Mouse (Mus musculus) embryo, embryonic 11.5 days (tissue): ENCODE data around the gene Stra6l.

Source experiments
- DNase-seq: peaks from one replicate; pipeline ENCODE4 v3.0.0-alpha.2; 2012; ENCODE audit warnings: low read depth, low spot score

Gene Stra6l

DNA sequence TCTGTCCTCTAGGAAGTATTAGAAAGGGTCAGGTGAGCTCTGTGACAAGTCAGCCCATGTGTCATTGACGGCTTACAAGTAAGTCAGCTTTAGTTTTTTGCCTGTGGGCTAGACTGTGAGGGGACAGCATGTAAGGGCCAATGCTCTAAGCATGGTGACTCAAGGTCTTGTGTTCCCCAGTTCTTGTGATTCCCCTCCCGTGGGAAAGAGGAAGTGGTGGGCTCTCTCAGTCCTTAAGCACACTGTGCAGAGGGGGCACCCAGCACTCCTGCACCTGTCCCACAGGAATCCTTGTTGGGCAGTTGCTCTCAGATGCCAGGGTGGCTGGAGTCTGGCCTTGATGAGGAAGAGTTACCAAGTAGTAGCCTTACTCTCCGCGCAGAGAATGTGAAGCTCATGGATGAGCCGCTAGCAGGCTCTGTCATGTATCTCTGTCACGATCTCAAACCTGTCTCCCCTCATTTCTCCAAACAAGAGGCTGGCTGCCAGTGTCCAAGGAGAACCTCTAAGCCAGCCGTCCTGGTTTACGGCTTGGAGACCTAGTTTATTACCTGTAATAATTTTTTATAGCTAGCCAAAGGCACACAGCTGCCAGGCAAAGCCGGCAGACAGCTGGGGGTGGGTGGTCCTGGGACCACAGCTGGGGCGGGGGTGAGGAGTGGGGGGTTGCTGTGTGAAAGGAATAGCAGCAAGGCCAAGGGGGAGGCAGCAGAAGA lies at the start of gene Stra6l:
Gene Stra6l, plus strand, starts transcription at position 556 of the 716 bp plus-strand sequence.
- DNase-seq, result no peak

DNA sequence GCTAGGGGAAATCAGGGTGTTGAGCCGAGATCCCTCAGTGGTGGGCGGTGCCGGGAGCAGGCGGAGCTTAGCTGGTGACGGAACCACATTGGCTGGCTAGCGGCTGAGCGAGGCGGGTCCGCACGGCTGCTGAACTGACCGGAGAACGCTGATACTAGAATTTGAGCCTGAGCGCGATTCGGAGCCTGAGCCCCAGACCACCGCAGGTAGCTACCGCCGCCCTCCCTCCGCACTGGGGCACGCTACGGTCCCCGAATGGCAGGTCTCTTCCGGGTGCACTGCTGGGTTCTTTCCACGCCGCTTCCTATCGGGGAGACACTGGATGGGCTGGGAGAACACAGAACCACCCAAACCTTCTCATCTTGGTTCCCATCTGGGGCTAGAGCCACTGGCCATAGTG lies 49.5 kb upstream of the Stra6l start, which contains the start of gene Aldh1b1:
Gene Aldh1b1, plus strand, starts transcription at position 59 of the 400 bp plus-strand sequence.
- DNase-seq, result no peak

- DNase-seq, result no peak
These were observed 48.4 kb upstream of the Stra6l start for GRCm38 (mm10) chr4:45799956-45800537.

DNA sequence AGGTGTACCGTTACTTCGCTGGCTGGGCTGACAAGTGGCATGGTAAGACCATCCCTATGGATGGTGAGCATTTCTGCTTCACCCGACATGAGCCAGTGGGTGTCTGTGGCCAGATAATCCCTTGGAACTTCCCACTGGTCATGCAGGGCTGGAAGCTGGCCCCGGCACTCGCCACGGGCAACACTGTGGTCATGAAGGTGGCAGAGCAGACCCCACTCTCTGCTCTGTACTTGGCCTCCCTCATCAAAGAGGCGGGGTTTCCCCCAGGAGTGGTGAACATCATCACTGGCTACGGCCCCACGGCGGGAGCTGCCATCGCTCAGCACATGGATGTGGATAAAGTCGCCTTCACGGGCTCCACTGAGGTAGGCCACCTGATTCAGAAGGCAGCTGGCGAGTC lies 45.6 kb upstream of the Stra6l start:
- DNase-seq, result no peak

GRCm38 (mm10) chr4:45808034-45808433 lies 40.4 kb upstream of the Stra6l start:
- DNase-seq, result no peak

GRCm38 (mm10) chr4:45811250-45811649 lies 37.2 kb upstream of the Stra6l start:
- DNase-seq, result no peak

- no peak for DNase-seq
These were observed 32.9 kb upstream of the Stra6l start for GRCm38 (mm10) chr4:45815542-45815941.

- no peak for DNase-seq
These were observed 29.7 kb upstream of the Stra6l start for GRCm38 (mm10) chr4:45818814-45819207.

DNA sequence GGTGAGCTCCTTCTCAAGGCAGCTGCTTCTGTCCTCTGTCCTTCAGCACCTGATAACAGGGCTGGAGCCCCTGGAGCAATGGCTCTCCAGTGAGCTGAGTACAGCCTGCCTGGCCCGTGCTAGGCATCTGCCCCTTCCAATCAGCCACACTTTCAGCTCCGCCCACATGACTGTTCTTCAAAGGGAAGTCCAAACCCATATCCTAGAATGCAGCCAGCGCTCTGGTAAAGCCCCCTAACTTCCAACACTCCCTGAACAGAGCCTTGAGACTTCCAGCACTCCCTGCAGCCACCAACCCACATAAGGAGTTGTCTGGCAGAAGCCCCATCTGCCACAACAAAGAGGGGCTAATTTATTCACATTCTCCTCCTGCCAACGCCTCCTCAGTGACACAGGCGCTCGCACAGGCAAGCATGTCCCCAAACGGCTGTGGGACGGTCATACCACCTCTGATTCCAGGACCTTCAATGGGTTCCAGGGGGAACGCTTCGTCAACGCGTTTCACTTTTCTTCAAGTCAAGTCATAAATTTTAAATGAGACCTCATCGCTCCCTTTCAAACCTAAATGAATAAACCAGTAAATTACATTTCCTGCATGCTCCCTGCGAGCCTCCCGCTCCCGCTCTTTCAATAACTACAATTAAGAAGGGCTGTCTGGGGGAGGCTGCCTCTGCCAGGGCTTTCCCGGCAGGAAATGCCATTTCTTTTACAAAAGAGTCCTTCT lies 29.1 kb upstream of the Stra6l start:
- no peak for DNase-seq

DNA sequence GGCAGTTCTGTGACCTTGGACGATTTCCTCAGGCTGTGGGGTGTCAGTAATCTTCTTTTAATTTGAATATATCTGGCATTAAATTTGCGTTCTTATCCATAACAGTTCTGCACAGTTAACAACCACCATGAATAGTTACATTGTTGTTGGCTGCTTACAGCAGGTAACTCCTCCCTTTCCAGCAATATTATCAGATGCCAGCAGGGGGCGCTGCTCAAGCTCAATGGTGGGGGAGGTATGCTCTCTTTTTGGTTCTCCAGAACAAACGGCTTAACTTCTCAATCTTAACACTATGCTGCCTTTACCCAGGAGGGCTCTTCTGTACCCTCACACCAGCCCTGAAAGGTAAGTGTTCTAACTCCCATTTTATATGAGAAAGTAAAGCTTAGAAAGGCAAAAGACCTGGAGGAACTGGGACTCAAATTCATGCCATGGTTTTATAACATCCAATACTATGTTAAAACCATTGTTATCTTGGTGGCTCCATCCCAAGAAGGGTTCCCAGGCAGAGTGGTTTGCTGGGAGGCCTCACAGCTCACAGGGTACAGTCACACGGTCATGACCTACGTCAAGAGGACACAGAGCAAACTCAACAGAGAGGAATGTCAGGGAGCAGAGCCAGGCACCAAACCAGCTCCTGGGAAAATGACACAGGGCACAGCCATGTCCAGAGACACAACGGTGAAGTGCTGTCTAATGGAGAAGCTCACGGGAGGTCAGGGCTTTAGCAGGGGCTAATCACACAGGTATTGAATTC lies 28.2 kb upstream of the Stra6l start:
- DNase-seq, result no peak

DNA sequence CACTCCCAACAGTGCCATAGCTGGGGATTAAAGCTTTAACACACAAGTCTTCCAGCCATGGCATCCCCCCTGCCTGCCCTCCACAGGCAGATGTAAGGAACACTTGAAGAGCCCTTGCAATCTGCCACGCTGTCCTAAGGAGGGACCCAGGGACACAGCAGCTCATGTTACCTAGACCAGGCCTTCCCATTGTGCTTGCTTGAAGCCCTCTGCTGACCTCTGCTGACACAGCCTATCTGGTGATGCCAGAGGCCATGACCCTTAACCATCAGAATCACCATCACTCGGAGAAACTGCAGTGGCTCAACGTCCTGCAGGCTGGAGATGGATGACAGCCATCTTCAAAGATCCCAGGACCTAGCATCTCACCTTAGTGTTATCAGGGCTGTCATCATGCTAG lies 26.5 kb upstream of the Stra6l start:
- no peak for DNase-seq

GRCm38 (mm10) chr4:45822781-45823575 lies 25.5 kb upstream of the Stra6l start:
- no peak for DNase-seq

DNA sequence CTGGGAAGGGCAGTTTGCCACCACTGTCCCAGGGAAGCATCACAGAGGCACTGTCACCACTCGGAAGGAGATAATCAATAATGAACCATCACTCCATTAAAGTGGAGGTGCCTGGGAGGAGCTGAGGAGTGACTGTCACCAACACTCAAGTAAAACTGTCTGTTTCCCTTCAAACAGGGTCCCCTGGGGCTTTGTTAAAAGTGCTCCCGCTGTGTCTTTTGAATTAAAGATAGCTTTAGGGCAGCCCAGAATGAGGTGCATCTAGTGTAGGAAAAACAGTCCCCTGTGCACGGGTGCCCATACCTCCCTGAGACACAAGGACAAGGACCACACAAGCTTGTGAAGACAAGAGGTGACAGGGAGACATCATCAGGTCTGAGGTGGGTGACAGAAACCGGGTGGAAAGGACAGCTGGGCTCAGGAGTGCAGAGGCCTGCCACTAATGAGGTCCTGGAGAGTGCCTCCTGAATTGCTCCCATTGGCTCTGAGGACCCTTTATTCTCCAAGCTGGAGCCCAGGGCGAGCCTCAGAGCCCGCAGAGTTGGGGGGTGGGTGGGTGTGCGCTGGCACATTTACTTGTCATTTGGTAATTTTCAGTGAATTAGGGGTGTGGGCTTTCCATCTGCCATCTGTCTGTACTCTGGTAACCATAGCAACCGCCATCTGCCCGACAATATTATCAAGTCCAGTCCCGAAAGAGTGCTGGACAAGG lies 24.3 kb upstream of the Stra6l start:
- no peak for DNase-seq

DNA sequence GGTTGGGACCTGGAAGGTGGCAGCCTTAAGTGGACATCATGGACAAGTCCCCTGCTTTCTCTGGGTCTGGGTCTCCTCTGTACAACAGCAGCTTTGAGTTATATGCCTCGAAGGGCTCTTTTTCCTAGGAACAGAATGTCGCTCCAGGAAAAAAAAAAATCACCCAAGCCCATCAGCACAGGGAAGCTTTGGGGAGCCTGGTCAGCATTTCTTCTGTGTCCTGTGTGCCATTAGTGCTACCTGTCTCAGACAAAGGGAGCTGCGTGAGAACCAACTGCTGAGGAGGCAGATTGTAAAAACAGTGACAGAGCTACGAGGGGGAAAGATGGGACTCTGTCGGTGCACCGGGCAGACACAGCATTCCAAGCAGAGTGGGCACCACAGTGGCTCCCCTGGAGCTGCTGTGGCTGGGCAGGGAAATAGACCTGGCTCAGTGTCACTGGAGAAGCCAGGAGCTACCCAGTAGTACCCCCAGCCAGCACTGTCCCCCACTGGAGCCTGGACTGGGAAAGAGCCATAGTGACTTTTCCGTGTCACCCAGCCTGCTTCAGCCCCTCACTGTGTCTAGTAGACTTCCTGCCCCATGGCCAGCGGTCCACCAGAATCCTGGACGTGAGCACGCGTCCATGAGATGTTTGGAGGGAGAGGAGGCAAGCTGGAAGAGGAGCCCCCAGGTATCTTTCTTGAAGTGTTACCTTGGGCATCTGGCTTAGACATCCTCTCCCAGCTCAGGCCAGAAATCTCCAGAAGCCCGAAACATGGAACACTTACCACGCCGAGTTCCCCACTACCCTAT lies 23.5 kb upstream of the Stra6l start:
- DNase-seq, result no peak

DNA sequence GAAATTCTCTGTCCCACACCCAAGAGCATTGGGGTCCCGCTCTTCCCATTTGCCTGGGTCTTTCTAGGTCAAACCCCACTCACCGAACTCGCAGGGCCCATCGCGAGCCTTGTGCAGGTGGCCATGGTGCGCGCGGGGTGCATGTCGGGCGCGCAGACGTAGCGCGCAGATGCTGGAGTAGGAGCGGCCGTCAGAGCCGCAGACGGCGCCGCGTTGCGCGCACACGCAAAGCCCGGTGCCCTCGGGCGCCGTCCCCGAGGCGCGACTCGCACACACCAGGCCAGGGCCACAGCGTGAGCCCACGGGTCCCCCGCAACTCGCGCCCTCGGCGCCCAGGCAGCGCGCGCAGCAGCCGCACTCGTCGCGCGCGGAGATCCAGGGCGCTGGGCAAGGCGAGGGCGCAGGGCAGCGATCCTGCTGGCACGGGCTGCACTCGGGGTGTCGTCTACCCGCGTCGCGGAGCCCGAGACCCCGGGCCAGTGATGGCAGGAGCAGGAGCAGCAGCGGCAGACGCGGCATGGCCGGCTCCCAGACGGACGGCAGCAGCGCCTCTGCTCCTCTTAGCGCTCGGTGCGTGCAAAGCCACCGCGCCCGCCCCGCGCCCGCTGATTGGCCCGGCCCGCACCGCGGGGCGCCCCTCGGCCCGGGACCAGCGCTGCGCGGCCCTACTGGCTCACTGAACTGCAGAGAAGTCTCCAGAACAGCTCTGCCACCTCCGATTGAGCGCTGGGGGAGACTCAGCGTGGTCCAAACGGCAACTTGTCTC lies 22.0 kb upstream of the Stra6l start, which contains the start of gene Igfbpl1:
Gene Igfbpl1, minus strand, starts transcription at position 649 of the 766 bp plus-strand sequence.
- no peak for DNase-seq

- DNase-seq, result no peak
These were observed 18.3 kb upstream of the Stra6l start for GRCm38 (mm10) chr4:45829907-45830759.

DNA sequence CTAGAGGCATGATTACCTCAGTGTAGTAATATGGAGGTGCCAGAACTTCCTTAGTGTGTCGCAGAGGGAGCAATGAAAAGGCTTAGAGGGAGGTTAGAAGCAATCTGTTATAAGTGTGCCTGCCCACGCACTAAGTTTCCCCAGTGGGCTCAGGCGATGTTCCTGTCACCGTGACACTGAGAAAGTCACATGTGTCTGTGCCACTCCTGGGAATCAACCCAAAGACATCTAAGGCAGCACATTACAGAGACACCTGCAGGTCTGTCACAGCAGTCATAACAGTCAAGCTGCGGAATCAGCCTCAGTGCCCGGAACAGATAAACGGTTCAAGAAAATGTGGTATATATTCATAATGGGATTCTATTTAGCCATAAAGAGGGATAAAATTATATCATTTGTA lies 16.5 kb upstream of the Stra6l start:
- DNase-seq, result no peak

DNA sequence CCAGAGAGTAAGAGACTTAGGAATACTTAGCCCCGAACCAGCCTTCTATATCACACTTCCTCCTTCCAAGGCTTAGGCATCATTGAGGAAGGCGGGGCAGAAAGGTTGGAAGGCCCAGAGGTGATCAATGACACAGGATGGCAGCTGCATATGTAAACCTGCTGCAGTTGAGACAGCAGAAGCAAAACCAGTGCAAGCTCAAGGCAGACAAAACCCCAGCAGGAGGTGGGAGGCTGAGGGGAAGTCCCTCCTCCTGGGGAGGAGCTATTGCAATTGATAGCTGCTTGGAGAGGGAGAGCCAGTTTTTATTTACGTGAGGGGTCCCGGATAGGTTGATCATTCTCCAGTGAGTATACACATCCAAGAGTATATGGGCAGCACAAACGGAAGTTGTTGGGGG lies 15.0 kb upstream of the Stra6l start:
- no peak for DNase-seq
